Mouse (Mus musculus): ENCODE measurements around the gene Col4a1. TPM values are rescaled to one million over a fixed set of nuclear protein-coding genes. Genes with fewer than 3 reads are reported as not detected.

Gene Col4a1
- total RNA-seq, 2 experiments from 2014 or later: 969 to 1,074 TPM

DNA sequence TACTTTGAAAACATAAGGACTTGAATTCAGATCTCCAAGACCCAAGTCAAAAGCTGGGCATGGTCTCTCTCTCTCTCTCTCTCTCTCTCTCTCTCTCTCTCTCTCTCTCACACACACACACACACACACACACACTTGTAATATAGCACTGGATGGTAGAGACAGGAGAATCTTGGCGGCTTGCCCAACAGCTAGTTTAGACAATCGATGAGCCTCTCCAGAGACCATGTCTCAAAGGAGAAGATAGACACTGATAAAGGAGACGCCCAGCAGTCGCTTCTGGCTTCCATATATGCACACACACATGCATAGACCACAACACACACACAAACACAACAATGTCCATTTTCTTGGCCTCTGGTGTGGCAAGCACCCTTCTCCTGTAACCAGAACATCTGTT lies 126.2 kb downstream of the Col4a1 start:
- DNase-seq (ENCODE audit: low spot score in 2 of 2): no peak

DNA sequence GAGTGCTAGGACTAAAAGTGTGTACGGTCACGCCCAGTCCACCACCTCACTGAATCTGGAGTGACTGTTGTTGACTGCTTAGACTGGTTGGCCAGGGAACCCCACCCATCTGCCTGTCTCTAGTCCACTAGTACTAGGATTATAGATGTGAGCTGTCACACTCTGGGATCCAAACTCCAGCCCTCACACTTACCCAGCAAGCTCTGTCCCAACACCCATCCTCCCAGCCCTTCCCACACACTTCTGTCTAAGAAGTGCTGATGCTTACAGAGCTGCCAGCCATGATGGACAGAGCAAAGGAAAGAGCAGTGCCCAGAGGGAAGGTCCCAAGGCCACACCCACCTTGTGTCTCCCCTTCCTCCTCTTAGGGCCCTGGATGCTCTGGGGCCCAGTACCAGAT lies 127.0 kb downstream of the Col4a1 start:
- no peak for DNase-seq (ENCODE audit: low spot score in 2 of 2)

DNA sequence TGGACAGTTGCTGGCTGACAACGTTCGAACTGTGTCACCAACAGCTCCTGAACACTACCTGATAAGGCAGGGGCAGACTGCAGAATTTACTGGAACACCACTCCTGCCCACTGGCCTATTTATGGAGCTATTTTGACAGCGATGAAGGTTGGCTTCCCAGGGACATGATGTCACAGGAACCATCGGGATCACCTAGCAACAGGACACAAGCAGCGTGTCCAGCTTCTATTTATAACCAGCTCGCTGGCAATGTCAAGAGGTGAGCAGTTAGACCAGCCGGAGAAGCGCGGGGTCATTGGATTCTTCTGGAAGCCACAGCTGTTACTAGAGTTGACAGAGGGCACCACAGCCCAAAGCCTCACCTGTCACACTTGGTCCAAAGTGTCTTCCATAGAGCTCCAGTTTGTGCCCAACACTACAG lies 129.0 kb downstream of the Col4a1 start:
- peak in 1 of 2 experiments; percentile 27 for DNase-seq (ENCODE audit: low spot score in 2 of 2)

DNA sequence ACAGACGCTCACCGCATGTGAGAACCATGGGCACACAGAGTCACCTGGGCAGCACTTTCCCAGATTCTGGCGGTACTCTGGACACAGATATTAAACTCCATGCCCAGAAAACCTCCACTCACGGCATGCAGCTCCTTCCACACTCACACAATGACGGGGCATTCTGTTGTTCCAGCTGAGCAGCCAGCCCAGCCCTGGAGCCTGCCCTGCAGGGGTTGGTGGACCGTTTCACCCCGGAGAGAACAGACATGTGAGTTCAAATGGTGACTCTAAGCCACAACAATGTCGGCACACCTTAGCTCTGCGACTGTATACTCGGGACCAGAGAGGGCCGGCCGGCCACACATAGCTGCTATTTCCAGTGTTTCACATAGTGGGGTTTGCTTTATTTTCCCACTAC lies 130.0 kb downstream of the Col4a1 start:
- no peak for DNase-seq (ENCODE audit: low spot score in 2 of 2)

DNA sequence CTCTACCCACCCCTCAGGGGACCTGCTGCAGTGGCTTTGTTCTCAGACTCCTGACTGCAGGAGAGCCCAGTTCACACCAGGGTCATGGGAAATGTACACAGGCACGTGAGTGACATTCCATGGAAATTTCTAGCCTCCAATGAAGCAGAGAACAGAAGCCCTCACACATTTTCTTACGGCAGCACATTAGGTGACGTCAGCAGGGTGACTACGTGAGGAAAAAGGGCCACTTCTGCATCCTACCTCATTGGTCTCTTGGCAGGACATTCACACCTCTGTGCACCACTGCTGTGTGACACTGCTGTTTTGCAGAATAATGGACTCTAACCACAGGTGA lies 130.5 kb downstream of the Col4a1 start:
- no peak for DNase-seq (ENCODE audit: low spot score in 2 of 2)

DNA sequence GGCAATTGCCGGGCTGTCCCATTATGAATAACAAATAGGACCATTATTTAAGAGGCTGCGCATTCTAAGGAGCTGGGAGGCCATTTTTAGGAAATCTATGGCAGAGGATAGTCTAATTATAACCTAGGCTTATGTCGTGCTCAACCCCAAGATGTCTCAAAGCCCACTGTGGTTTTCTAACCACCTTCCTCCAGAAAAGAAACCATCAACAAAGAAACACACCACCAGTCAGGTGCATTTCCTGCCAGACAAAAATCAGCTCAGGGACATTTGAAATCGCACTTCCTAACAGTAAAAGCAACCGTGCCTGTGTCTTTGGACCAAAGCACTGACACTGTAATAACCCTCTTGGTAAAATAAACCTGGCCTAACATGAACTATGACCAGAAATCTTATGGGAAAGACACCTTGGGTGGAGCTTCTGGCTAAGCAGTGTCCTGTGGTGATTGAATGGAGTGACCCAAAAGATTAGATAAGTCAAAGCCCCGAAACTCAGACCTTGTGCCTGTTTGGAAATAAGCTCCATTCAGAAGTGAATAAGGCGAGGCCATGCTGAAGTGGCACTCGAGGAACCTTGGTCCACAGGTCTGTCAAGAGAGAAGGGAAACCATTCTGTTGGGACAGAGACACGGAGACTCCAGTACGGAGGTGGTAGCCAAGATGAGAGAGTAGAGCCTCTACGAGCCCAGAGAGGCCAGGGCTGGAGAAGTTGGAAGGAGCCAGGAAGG lies 131.0 kb downstream of the Col4a1 start:
- no peak for DNase-seq (ENCODE audit: low spot score in 2 of 2)

DNA sequence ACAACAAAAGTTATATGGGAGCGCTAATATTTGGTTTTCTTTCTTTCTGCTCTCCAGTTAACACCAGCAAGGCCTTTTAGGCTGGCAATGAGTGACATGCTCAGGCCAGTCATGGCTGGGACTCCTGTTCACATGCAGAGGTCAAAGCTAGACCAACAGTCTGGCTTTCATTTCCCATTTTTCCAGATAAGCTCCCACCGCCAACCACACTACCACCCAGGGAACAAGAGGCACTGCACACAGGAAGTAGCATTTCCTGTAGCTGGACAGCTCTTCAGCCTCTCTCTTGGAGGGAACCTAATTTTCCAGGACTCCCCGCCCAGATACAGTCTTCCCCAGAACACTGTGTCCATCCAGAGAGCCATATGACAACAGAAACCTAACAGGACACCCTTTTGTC lies 132.8 kb downstream of the Col4a1 start:
- no peak for DNase-seq (ENCODE audit: low spot score in 2 of 2)

DNA sequence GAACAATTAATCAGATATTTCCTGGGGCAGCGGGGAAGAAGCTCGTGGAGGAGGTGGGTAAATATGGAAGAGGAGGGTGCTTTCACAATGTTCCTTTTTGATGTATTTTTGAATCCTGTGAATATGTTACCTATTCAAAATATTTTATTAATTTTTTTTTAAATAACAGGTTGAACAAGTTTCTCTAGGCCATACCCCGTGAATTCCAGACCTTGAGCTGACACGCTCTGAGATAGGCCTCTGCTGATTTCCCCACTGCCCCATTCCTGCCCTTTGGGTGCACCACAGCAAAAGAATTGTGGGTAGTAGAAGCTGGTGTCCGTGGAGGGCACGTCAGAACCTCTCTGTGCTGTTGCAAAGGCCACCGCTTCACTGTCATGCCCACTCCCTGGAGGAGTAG lies 136.2 kb downstream of the Col4a1 start:
- no peak for DNase-seq (ENCODE audit: low spot score in 2 of 2)

DNA sequence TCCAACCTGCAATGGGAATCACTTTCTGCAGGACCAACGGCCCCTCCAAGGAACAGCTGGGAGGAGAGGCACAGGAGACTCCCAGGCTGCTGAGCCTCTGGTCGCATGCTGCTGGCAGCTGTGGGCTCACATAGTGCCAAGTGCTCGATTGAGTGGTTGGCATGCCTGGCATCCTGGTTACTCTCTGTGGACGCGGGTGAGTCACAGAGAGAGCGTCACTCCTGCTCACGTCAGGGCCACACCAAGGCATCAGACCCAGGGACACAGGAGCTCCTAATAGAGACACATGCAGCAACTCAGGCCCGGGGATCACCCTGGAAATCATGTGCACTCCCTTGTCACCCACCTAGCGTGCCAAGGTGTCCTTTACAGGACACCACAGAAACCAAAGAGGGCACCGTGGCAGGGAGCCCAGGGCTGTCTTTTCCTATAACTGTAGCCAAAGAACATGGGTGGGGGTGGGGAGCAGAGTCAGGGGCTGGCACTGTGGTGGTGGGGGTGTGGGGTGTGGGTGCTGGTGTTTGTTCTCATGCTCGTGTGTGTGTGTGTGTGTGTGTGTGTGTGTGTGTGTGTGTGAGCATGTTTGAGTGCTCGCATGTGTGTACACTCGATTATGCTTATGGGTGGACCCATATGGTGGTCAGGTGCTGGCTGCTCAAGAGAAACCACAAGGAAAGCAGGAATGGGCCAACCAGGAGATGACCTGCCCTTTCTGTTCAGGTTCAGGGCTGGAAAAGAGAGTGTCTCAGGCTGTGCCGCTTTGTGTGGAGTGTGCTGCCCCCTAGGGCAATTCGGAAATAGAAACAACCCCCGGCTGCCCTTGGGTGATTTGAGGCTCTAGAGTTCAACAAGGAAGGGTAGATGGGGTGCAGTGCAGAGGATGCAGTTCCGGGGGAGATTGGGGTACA lies 139.1 kb downstream of the Col4a1 start:
- peak in 1 of 2 experiments; percentile 52 for DNase-seq (ENCODE audit: low spot score in 2 of 2)

DNA sequence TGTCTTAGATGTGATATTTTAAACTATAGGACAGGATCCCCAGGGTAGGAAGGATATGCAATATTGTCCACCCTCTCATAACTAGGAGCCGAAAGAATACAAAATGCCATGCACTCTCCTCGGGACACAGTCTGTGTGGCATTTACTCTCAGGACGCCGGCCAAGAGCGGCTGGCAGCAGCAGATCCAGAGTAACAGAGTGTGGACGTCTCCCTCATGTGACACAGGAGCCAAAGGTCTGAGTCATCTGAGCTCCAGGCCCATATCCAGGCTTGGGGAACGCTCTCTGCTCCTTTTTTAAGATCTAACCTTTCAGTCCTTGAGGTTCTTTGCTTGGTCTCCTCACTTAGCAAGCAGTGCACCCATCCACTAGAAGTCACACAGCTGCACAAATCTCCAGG lies 141.1 kb downstream of the Col4a1 start:
- peak in 1 of 2 experiments; percentile 44 for DNase-seq (ENCODE audit: low spot score in 2 of 2)

DNA sequence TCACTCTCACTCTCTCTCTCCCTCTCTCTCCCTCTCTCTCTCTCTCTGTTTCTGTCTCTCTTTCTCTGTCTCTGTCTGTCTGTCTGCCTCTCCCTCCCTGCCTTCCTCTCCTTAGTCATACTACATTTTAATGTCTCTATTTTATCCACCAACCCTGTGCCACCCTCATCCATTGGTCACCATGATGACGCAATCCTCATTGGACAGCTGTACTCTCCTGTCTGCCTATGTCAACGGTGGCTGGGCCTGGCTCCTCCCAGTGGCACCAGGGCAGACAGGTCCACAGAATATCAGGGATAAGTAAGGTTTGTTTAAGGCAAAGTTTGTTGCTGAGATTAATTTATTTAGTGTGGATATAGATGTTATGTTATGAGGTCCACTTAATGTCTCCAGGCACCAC lies 143.2 kb downstream of the Col4a1 start:
- no peak for DNase-seq (ENCODE audit: low spot score in 2 of 2)

DNA sequence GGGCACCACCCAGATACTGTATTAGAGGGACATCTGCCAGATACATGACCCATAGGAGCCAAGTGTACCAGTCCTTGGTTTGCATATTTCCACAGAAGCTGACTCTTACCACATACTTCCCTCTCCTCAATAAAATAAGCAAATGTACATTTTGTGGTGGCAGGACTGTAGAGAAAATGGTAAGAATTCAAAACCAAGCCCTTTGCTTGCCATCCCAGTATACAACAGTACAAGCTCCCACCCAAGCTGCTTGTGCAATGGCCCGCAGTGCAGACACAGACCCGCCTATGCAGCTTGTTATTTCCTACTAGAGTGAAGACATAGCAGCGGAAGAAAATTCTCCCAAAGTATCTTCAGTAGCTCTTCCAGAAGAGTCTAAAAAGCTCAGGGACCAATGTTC lies 143.8 kb downstream of the Col4a1 start:
- no peak for DNase-seq (ENCODE audit: low spot score in 2 of 2)

DNA sequence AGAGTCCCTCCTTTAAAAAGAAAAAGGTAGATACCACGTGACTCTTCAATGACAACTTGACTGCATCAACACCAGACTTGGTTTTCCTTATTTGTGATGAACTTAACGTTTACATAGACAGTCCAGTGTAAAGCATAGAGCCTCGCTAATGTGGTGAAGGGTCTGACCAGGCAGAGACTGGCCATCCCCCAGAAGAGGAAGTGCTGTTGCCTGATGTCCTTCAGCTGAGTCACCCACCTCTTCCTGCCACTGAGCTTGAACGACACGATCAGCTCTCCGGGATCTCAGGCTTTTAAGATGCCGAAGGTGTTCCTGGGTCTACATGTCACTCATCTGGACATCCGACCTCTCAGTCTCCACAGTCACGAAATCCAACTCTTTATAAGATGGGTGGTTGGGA lies 144.7 kb downstream of the Col4a1 start:
- DNase-seq (ENCODE audit: low spot score in 2 of 2): no peak

DNA sequence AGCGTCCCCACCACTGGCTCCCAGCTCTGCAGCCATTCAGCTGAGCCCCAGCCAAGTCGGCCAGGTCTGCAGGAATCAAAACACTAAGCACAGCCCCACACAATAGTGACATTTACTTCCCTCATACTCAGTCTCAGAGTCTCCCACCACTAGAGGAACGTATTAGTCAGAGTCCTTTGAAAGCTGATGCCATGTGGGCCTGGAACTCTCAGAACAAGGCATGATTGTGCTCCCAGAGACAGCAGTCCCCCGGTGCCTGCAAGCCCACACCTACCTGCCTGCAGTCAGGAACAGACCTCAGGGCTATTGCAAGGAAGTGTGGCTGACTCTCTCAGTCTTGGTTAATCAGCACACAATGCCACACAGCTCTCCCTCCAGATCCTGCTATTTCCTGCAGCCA lies 147.0 kb downstream of the Col4a1 start:
- DNase-seq (ENCODE audit: low spot score in 2 of 2): no peak

DNA sequence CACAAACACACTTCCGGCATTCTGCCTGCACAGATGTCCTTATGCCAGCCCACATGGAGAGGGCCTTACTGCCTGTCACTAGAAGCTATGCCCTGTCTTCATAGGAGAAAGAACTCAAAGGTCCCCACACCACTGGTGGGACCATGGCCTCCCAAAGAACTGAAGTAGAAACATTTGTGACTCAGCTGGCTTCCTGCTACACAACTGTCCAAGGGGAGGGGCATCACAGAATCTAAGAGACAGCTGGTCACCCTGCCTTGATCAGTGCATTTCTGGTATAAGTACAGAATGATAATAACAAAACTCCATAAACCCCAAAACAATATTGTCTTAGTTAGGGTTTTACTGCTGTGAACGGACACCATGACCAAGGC lies 156.3 kb downstream of the Col4a1 start:
- DNase-seq (ENCODE audit: low spot score in 2 of 2): no peak

DNA sequence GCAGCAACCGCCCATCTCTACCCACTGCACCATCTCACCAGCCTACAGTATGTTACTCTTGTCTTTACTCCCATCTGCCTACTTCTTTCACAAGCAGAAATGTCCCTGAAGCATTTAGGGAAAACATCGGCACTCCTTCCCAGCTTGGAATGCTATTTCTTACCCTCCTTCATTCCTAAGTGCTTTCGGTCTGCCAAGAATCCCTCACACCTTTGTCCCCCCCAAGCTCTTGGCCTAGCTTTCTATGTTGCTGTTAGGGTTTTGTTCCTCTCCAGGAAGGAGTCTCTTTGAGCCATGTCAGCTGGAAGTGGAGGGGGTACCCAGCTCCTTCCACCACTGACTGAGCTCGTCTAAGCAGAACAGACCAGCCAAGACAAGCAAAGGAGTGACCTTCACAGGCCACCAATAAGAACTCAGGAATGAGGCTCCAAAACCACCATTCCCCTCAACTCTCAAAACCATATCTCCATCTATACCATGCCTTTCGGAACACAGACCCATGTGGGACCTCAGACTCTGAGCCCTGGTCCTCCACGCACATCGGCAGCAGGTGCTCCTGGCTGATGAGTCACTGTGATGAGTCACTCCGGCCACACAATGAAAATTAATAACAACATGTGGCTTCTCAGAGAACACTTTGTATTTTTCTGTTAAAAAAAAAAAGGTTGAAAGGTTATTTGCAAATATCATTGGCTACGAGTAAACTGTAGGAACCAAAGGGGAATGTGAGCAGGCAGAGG lies 156.9 kb downstream of the Col4a1 start:
- no peak for DNase-seq (ENCODE audit: low spot score in 2 of 2)

DNA sequence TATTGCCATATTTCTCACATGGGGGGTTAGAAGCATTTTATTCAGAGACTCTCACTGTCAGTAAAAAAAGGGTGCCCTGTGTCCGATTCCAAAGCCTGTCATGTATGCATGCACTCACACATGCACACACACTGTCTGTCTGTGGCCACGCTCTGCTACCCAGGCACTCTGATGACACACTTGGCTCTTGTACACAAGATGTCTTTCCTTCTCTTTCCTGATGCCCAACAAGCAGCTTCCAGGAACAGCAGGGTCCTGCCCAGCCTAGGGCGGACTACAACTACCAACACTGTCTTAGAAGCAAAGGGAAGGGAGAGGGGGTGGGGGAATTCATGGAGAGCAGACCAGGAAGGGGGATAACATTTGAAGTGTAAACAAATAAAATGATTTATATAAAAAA lies 162.4 kb downstream of the Col4a1 start:
- DNase-seq (ENCODE audit: low spot score in 2 of 2): no peak

DNA sequence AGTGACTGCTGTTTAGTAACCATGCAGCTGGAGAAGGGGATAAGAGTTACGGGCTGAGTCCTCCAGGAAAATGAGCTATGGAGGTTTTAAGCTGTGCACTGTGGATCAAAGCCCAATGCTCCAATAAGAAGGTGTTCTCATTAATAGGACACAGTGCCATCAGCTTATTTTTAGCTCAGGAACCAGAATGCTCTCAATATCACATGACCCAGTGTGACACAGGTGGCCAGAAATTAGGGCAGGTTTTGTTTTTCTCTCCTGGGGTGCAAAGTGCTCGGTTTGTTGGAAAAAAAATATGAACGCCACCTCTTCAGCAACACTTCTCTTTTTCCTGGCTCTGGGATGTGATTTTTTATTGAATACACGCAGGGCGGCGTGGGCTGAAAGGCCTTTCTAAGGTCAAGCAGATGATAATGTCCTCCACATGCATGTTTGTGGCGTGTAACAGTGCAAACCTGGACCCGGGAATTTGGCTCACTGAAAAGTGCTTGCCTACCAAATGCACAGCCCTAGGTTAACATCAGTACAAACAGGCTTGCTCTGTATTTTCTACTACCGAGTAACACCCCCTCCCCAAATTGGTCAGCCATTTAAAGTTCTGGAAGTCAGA lies 163.3 kb downstream of the Col4a1 start:
- DNase-seq (ENCODE audit: low spot score in 2 of 2): no peak

DNA sequence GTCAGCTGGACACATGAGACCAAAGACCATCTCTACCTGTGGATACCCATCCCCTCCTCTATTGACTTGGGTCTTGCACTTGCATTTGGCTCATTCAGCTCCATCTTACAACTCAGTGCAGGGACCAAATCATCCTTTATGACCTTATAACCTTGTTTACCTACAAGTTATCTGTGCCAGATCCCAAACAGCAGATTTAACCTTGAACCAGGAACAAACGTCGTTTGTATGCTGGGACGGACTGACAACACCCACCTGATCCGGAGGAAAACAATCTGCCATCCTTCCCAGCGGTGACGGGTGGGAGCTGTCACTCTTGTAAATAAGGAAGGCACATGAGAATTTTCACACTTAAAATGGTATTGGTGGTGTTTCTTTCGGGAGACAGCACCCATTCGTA lies 163.8 kb downstream of the Col4a1 start:
- DNase-seq (ENCODE audit: low spot score in 2 of 2): no peak
